Mouse (Mus musculus) ES-E14 (cell line): ENCODE measurements around the gene Acbd3. TPM values are rescaled to one million over a fixed set of nuclear protein-coding genes. Genes with fewer than 3 reads are reported as not detected.

Experiments used
- DNase-seq: peaks from one replicate; pipeline ENCODE4 v3.0.0-alpha.2; 2013; ENCODE audit warnings: low read depth, low spot score
- H3K27ac ChIP-seq: 2 replicates; pipeline ENCODE4 v1.5.1; 2012; ENCODE audit warnings: low read depth, mild to moderate bottlenecking, low read length, moderate library complexity, mixed read lengths; ENCODE audit not compliant: poor library complexity, insufficient read depth, severe bottlenecking
- H3K36me3 ChIP-seq: 2 replicates; pipeline ENCODE4 v1.6.1; 2012; ENCODE audit warnings: mild to moderate bottlenecking, low read length, moderate library complexity, mixed read lengths; ENCODE audit not compliant: control insufficient read depth, poor library complexity, insufficient read depth, severe bottlenecking
- H3K4me1 ChIP-seq, 2 experiments: fragments of 150-350 bp in 1 of 2; sonication (generic) in 1 of 2; 2 replicates each; pipeline ENCODE4 v1.6.1; 2012; ENCODE audit warnings: low read length in 2 of 2, mild to moderate bottlenecking in 1 of 2, mixed read lengths in 1 of 2; ENCODE audit not compliant: control insufficient read depth in 2 of 2, insufficient read depth in 2 of 2, poor library complexity in 1 of 2
- H3K4me3 ChIP-seq, 2 experiments: fragments of 150-350 bp in 1 of 2; sonication (generic) in 1 of 2; 2 replicates each; pipeline ENCODE4 v1.5.1; 2012; ENCODE audit warnings: low read length in 2 of 2, low read depth in 1 of 2, mild to moderate bottlenecking in 1 of 2, mixed read lengths in 1 of 2; ENCODE audit not compliant: insufficient read depth in 1 of 2, poor library complexity in 1 of 2, severe bottlenecking in 1 of 2
- H3K9ac ChIP-seq: 2 replicates; pipeline ENCODE4 v1.6.1; 2012; ENCODE audit warnings: low read depth, mild to moderate bottlenecking, low read length, mixed read lengths; ENCODE audit not compliant: poor library complexity, insufficient read depth, severe bottlenecking
- H3K9me3 ChIP-seq: fragments of 150-350 bp; sonication (generic); 2 replicates; pipeline ENCODE4 v1.6.1; 2012; ENCODE audit warnings: low read depth, mild to moderate bottlenecking, low read length; ENCODE audit not compliant: control insufficient read depth, insufficient read depth
- CHD2 ChIP-seq: IDR thresholded peaks from 2 replicates; pipeline ENCODE4 v1.6.1; 2014; ENCODE audit warnings: mild to moderate bottlenecking, low read depth, low read length, inconsistent platforms
- HCFC1 ChIP-seq: IDR thresholded peaks from 2 replicates; pipeline ENCODE4 v1.6.1; 2012; ENCODE audit warnings: low read length, inconsistent platforms, borderline replicate concordance; ENCODE audit not compliant: insufficient read depth
- MAFK ChIP-seq: IDR thresholded peaks from 2 replicates; pipeline ENCODE4 v1.6.1; 2014; ENCODE audit warnings: mild to moderate bottlenecking, low read depth, low read length, inconsistent platforms; ENCODE audit not compliant: insufficient read depth
- ZC3H11A ChIP-seq: IDR thresholded peaks from 2 replicates; pipeline ENCODE4 v1.6.1; 2012; ENCODE audit warnings: low read depth, mild to moderate bottlenecking, inconsistent platforms, low read length, borderline replicate concordance
- ZNF384 ChIP-seq: IDR thresholded peaks from 2 replicates; pipeline ENCODE4 v1.6.1; 2012; ENCODE audit warnings: low read depth, low read length, inconsistent platforms
- in situ Hi-C, 2 experiments: fragments of 600-800 bp; cut with MboI; formaldehyde crosslinking; loops; one replicate each; pipeline ENCODE4 v1.15.1; 2025; ENCODE audit warnings: low sequenced_read_pairs in 2 of 2, inconsistent platforms in 1 of 2; ENCODE audit not compliant: unreplicated experiment in 2 of 2
- total RNA-seq: library from RNA; depleted of rRNA; stranded (reverse); fragments of 300-350 nt; gene quantifications from 2 replicates; pipeline ENCODE4 v1.2.3, GENCODE M21; 2012

Gene Acbd3
- total RNA-seq, 1 experiment = 20.4 TPM

DNA sequence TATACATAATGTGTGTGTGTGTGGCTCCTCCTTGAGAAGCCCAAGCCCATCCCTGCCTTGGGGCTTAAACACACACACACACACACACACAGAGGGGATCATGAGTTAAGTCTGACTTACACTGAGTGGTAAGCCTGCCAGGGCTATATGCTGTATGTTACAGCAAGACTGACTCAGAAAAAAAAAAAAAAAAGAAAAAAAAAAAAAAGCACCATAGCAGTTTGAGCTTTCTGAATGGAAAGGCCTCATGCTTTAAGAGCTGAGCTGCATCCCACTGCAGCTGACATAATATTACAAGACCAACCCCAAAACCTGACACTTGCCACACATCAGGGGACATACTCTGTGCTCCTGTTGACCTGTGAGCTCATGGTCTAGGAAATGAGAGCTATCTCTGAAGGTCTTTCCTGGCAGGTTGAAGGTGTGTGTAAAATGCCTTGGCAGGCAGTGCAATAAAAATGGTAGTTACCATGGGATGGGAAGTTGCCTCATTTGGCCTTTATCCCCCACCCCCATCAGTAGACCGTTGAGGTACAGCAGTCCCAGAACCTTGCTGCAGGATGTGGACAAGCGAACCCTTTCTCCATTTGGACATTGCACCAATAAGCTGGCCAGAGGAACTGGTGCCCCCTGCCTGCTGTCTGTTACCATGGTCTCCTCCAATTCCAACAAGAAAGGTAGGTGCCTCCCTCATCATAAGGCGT is 31.6 kb downstream of the Acbd3 start:
- Histone ChIP-seq H3K36me3 (peaks cover 6% of the 10 kb centered on the region), H3K27ac (no peak overlapping the region; the same call in 1 of the 2 replicates), H3K9me3 (no peaks in the 10 kb centered on the region), H3K9ac (no peak overlapping the region), H3K4me3 (no peak overlapping the region), H3K4me1 (peaks cover 2 to 11% of the 10 kb centered on the region in 2 experiments; a peak in 2 of 4 replicates)
- TF ChIP-seq CHD2 (no peak), MAFK (no peak), HCFC1 (no peak), ZNF384 (no peak), ZC3H11A (no peak)
- in situ Hi-C loops = no loop called here
- no peak for DNase-seq

DNA sequence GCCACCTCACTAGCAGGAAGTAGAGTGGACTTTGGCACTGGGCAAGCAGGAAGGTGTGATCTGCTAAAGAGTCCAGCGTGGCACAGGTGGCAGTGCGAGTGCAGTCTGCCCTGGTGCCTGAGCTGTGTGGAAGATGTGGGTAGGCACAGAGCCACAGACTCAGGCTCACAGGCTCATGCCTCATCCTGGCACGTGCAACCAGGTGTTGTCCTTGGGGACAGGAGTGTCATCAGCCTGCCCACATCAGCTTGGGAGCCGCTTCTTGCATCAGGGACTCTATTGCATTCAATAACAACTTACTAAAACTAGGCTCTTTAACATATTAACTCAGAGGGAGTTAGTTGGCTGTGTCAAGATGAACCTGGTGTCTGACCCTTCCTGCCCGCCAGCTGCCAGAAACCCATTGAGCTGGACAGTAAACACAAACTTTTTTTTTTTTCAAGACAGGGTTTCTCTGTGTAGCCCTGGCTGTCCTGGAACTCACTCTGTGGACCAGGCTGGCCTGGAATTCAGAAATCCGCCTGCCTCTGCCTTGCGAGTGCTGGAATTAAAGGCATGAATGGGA is 32.2 kb downstream of the Acbd3 start:
- H3K9ac ChIP-seq = no peak overlapping the region

DNA sequence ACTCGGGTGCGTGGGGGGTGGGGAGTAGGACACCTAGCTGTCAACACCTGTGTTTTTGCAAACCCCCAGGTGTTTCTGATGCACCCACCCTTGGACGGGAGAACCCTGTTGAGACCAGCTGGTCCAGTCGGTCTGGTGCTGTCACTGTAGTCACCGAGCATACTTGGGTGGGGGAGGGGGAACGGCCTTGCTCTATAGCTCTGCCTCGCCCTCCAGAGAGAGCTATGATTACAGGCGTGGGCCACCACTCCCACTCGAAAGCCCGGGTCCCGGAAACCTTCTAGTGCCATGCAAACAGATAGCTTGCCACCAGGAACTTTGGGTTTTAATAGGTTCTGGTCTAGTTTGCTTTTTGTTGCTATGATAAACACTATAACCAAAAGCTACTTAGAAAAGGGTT is 36.3 kb downstream of the Acbd3 start:
- in situ Hi-C loops = loop anchor here in 1 of 2 experiments (10.0 kb wide), 1 partner anchor 327 kb away; no protein-coding TSS in a partner anchor
- TF ChIP-seq MAFK (no peak), HCFC1 (no peak), ZC3H11A (no peak), CHD2 (no peak), ZNF384 (no peak)
- Histone ChIP-seq H3K4me1 (peaks cover 4 to 21% of the 10 kb centered on the region in 2 experiments; a peak in 3 of 4 replicates), H3K9me3 (no peaks in the 10 kb centered on the region), H3K36me3 (no peaks in the 10 kb centered on the region), H3K27ac (no peak overlapping the region), H3K4me3 (0 out of 4 replicates have a peak overlapping the region, but pooled peaks of 1 of the 2 experiments have one; percentile 17), H3K9ac (no peak overlapping the region)
- no peak for DNase-seq

More for the DNA sequence above, 32.2 kb downstream of the Acbd3 start:
- no peak overlapping the region for H3K4me3 ChIP-seq
- in situ Hi-C loops = no loop called here
- no peak for DNase-seq
- H3K36me3 ChIP-seq = peaks cover 4% of the 10 kb centered on the region; the same call in 1 of the 2 replicates
- H3K9me3 ChIP-seq = no peaks in the 10 kb centered on the region
- no peak for TF ChIP-seq ZC3H11A
- TF ChIP-seq CHD2 = no peak
- TF ChIP-seq MAFK = no peak
- TF ChIP-seq HCFC1 = no peak
- no peak for TF ChIP-seq ZNF384
- H3K27ac ChIP-seq = no peak overlapping the region; the same call in 1 of the 2 replicates
- peaks cover 2 to 12% of the 10 kb centered on the region in 2 experiments; a peak in 3 of 4 replicates for H3K4me1 ChIP-seq

DNA sequence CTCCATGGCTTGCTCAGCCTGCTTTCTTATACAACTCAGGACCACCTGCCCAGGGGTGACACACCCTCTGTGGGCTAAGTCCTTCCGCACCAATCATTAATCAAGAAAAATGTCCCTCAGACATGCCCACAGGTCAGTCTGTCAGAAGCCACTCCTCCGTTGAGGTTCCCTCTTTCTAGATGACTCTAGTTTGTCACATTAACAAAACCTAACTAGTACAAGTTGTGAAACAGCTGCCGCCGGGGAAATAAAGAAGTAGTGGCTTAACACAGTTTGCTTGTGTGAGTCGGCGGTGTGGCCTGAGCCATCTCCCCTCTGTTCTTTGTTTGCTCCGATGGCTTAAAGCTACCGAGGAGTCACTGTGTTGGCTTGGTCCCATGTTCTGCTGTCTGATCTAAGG is 36.8 kb downstream of the Acbd3 start:
- Histone ChIP-seq H3K27ac (no peak overlapping the region), H3K4me1 (peaks cover 4 to 24% of the 10 kb centered on the region in 2 experiments; a peak in 3 of 4 replicates), H3K36me3 (no peaks in the 10 kb centered on the region), H3K9me3 (no peaks in the 10 kb centered on the region), H3K4me3 (peak overlapping the region; percentile 10 to 68; a peak in 3 of 4 replicates), H3K9ac (no peak overlapping the region)
- TF ChIP-seq CHD2 (no peak), ZNF384 (no peak), HCFC1 (no peak), ZC3H11A (no peak)
- in situ Hi-C loops = loop anchor here in 1 of 2 experiments (10.0 kb wide), 1 partner anchor 328 kb away; no protein-coding TSS in a partner anchor
- DNase-seq = no peak
